Mouse (Mus musculus) kidney, adult 10 weeks (tissue): Measurements from ENCODE around the gene Gm11214. TPM values are rescaled to one million over a fixed set of nuclear protein-coding genes. Genes with fewer than 3 reads are reported as not detected.

Experiments used
- polyA plus RNA-seq: library from polyadenylated mRNA; stranded (reverse); fragments of 350-450 nt; fragmentation: Illumina TruSeq; extraction: RNeasy Lipid Tissue Mini Kit (QIAGEN cat#74804); gene quantifications from one replicate; pipeline ENCODE4 v1.2.3, GENCODE M21; 2014; ENCODE audit warnings: low read depth, low replicate concordance

Gm11214 gene
- polyA plus RNA-seq, result not detected

GRCm38 (mm10) chr4:63663279-63663678 is at the start of gene Gm11214:
Gm11214 (minus strand) TSS chr4:63663379.

GRCm38 (mm10) chr4:63622378-63622835 is 40.8 kb downstream of the Gm11214 start, which contains the start of gene Tex48:
Tex48 (minus strand) TSS chr4:63622428.

Other genes starting within 250 kb of the Gm11214 start
- 0.49 TPM for gene Whrn, start 167.4 kb downstream of the Gm11214 start, polyA plus RNA-seq
- gene Atp6v1g1, start 118.6 kb downstream of the Gm11214 start, polyA plus RNA-seq, result 545 TPM
- gene Tmem268, start 104.6 kb downstream of the Gm11214 start, polyA plus RNA-seq, result 6.3 TPM
- gene Gm11213, start 58.1 kb downstream of the Gm11214 start, polyA plus RNA-seq, result not detected
- gene Tex48, start 41.0 kb downstream of the Gm11214 start, polyA plus RNA-seq, result not detected
- 3.6 TPM for gene Tnfsf15, start 81.7 kb upstream of the Gm11214 start, polyA plus RNA-seq
- gene Tnfsf8, start 198.0 kb upstream of the Gm11214 start, polyA plus RNA-seq, result not detected